ENCODE assay signal across 21 mouse cellular contexts in the genomic region with DNA sequence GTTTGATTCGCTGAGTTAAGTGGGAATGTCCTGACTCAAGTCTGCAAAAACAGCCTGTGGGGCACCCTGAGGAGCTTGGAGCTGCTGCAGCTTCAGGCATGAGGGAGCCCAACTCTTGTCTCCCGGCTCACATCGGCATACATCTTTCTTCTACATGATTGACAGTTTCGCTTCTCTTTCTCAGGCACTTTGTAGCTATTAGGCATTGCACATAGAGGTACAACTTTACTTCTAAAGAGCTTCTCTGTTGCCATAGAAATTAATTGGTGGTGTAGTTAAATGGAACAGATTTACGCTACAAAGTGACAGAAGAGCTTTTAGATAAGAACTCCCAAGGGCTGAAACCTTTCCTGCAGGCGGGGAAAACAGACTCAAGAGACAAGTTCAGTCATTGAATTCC. TPM values are rescaled to one million over a fixed set of nuclear protein-coding genes. Genes with fewer than 3 reads are reported as not detected.
DNase-seq lines count a peak whose midpoint lies in the region; ATAC-seq and TF ChIP-seq lines count a peak whose summit lies in the region.
"Had no signal": no experiment of that assay in that cellular context is flagged by ENCODE, and none has a peak within 500 bp of the region (broad histone marks: within the 10 kb centered on the region; RNA-seq: fewer than 3 reads in every experiment).

No protein-coding gene starts in this region.

- WGBS in embryonic facial prominence, embryonic 14.5 days = 60% methylated on average over 6 of the region's 6 CpGs
- 70% methylated on average over 6 of the region's 6 CpGs for WGBS in embryonic facial prominence, embryonic 10.5 days
- WGBS in forebrain, postnatal 0 days = 33% methylated on average over 6 of the region's 6 CpGs
- WGBS in forebrain, embryonic 11.5 days = 65% methylated on average over 6 of the region's 6 CpGs

- no peaks in the 10 kb centered on the region for H3K9me3 ChIP-seq in embryonic facial prominence, embryonic 14.5 days (ENCODE audit: control insufficient read depth, low read length)
- no peaks in the 10 kb centered on the region for H3K9me3 ChIP-seq in embryonic facial prominence, embryonic 10.5 days
- no peaks in the 10 kb centered on the region for H3K9me3 ChIP-seq in forebrain, postnatal 0 days (ENCODE audit: low read length)
- no peaks in the 10 kb centered on the region for H3K9me3 ChIP-seq in forebrain, embryonic 11.5 days (ENCODE audit: control insufficient read depth, low read length)
- H3K9me3 ChIP-seq: embryonic facial prominence, embryonic 12.5 days; heart, embryonic 12.5 days; hindbrain, embryonic 10.5 days; intestine, embryonic 15.5 days had no signal

- no peak for TF ChIP-seq CTCF in forebrain, postnatal 0 days (IDR thresholded peaks at IDR 0.05; ENCODE audit: low read depth)

- H3K27ac ChIP-seq in embryonic facial prominence, embryonic 14.5 days (replicated peaks; ENCODE audit: low read depth, low read length) = no peak overlapping the region
- H3K27ac ChIP-seq in embryonic facial prominence, embryonic 10.5 days (replicated peaks) = no peak overlapping the region
- H3K27ac ChIP-seq in forebrain, postnatal 0 days (ENCODE audit: low read depth, low read length) = no peak overlapping the region
- H3K27ac ChIP-seq in forebrain, embryonic 11.5 days (ENCODE audit: low read depth, low read length) = no peak overlapping the region
- H3K27ac ChIP-seq: embryonic facial prominence, embryonic 12.5 days; hindbrain, embryonic 10.5 days; hindbrain, embryonic 14.5 days; intestine, embryonic 15.5 days had no signal

- no peak overlapping the region for H3K9ac ChIP-seq in embryonic facial prominence, embryonic 14.5 days (ENCODE audit: low read depth, low read length)
- H3K9ac ChIP-seq in forebrain, postnatal 0 days = no peak overlapping the region
- H3K9ac ChIP-seq in forebrain, embryonic 11.5 days (ENCODE audit: low read length) = no peak overlapping the region
- H3K9ac ChIP-seq: embryonic facial prominence, embryonic 12.5 days; heart, embryonic 12.5 days; hindbrain, embryonic 14.5 days; intestine, embryonic 15.5 days had no signal

- H3K4me1 ChIP-seq in embryonic facial prominence, embryonic 14.5 days (ENCODE audit: control insufficient read depth, insufficient read depth, low read length) = no peaks in the 10 kb centered on the region
- H3K4me1 ChIP-seq in embryonic facial prominence, embryonic 10.5 days = peaks cover 12% of the 10 kb centered on the region
- no peaks in the 10 kb centered on the region for H3K4me1 ChIP-seq in forebrain, postnatal 0 days (ENCODE audit: insufficient read depth)
- H3K4me1 ChIP-seq in forebrain, embryonic 11.5 days (replicated peaks; ENCODE audit: control insufficient read depth, insufficient read depth, low read length) = no peaks in the 10 kb centered on the region
- H3K4me1 ChIP-seq: hindbrain, embryonic 10.5 days had no signal

- H3K4me2 ChIP-seq in embryonic facial prominence, embryonic 14.5 days (ENCODE audit: low read depth, low read length) = no peak overlapping the region
- no peak overlapping the region for H3K4me2 ChIP-seq in forebrain, postnatal 0 days (ENCODE audit: low read depth)
- H3K4me2 ChIP-seq in forebrain, embryonic 11.5 days (ENCODE audit: low read depth, low read length, severe bottlenecking) = no peak overlapping the region
- H3K4me2 ChIP-seq: embryonic facial prominence, embryonic 12.5 days; heart, embryonic 12.5 days; hindbrain, embryonic 14.5 days; intestine, embryonic 15.5 days had no signal

- no peak for DNase-seq in embryonic facial prominence, embryonic 14.5 days (ENCODE audit: low spot score)
- no peak for DNase-seq in embryonic facial prominence, embryonic 10.5 days (ENCODE audit: low spot score)
- DNase-seq in forebrain, postnatal 0 days = peak; percentile 43
- no peak for DNase-seq in forebrain, embryonic 11.5 days (ENCODE audit: low spot score)
- DNase-seq in brain, embryonic 18.5 days (ENCODE audit: low read depth, low spot score) = peak; percentile 26
- no peak for DNase-seq in lung, postnatal 14 days
- no peak for DNase-seq in frontal cortex, postnatal 14 days (ENCODE audit: low spot score in 2 of 2)
- DNase-seq: adrenal gland, postnatal 14 days; cerebellum, adult 11 months; cerebellum, adult 8-10 months; cerebellum, postnatal 14 days; embryo, embryonic 11 days; gastrocnemius, postnatal 14 days; kidney, adult 18-20 months had no signal

- H3K36me3 ChIP-seq in embryonic facial prominence, embryonic 14.5 days (ENCODE audit: control insufficient read depth, insufficient read depth, low read length) = peaks cover 19% of the 10 kb centered on the region
- H3K36me3 ChIP-seq in embryonic facial prominence, embryonic 10.5 days (replicated peaks) = peaks cover 15% of the 10 kb centered on the region; the same call in 1 of the 2 replicates
- H3K36me3 ChIP-seq in forebrain, postnatal 0 days (ENCODE audit: insufficient read depth) = peaks cover 6% of the 10 kb centered on the region; the same call in 1 of the 2 replicates
- no peaks in the 10 kb centered on the region for H3K36me3 ChIP-seq in forebrain, embryonic 11.5 days (ENCODE audit: control insufficient read depth, insufficient read depth, low read length)

- ATAC-seq in embryonic facial prominence, embryonic 14.5 days (ENCODE audit: low read depth) = 0 out of 2 replicates have a peak, but pooled peaks have one; percentile 15
- ATAC-seq in forebrain, postnatal 0 days = peak; percentile 89
- no peak for ATAC-seq in forebrain, embryonic 11.5 days (replicated peaks; ENCODE audit: low FRiP score)
- ATAC-seq: activated CD4-positive, CD25-positive, alpha-beta regulatory T cell, adult 4 months; intestine, embryonic 15.5 days; Patski had no signal

- H3K4me3 ChIP-seq in embryonic facial prominence, embryonic 14.5 days (ENCODE audit: low read depth, low read length) = no peak overlapping the region
- H3K4me3 ChIP-seq in embryonic facial prominence, embryonic 10.5 days = no peak overlapping the region
- no peak overlapping the region for H3K4me3 ChIP-seq in forebrain, postnatal 0 days (ENCODE audit: low read depth, low read length)
- no peak overlapping the region for H3K4me3 ChIP-seq in forebrain, embryonic 11.5 days (ENCODE audit: low read depth, low read length)
- H3K4me3 ChIP-seq: embryonic facial prominence, embryonic 12.5 days; heart, embryonic 12.5 days; hindbrain, embryonic 10.5 days; intestine, embryonic 15.5 days had no signal

- H3K27me3 ChIP-seq in embryonic facial prominence, embryonic 14.5 days (replicated peaks; ENCODE audit: control insufficient read depth, insufficient read depth, low read length) = no peaks in the 10 kb centered on the region
- no peaks in the 10 kb centered on the region for H3K27me3 ChIP-seq in embryonic facial prominence, embryonic 10.5 days (replicated peaks; ENCODE audit: low read depth, poor library complexity, severe bottlenecking)
- no peaks in the 10 kb centered on the region for H3K27me3 ChIP-seq in forebrain, postnatal 0 days (ENCODE audit: insufficient read depth, low read length)
- H3K27me3 ChIP-seq in forebrain, embryonic 11.5 days (ENCODE audit: control insufficient read depth, insufficient read depth, low read length) = no peaks in the 10 kb centered on the region
- H3K27me3 ChIP-seq: embryonic facial prominence, embryonic 12.5 days; heart, embryonic 12.5 days; intestine, embryonic 15.5 days; Patski had no signal

RNA-seq across cellular contexts. Expression of a gene that starts 50.2 kb away (rescaled TPM):
- 19.5 and 26.1 TPM in 2 replicates for polyA plus RNA-seq in embryonic facial prominence, embryonic 14.5 days (2014; fragmentation: Nextera tagmentation; extraction: Ambion mirVana)
- polyA plus RNA-seq in embryonic facial prominence, embryonic 10.5 days (2016; fragmentation: Nextera tagmentation; extraction: Ambion mirVana) = 20.4 and 24.0 TPM in 2 replicates
- total RNA-seq in forebrain, postnatal 0 days (2014; rRNA removed) = 17.1 and 22.6 TPM in 2 replicates
- 17.6 and 18.6 TPM in 2 replicates for polyA plus RNA-seq in forebrain, postnatal 0 days (2015; fragmentation: Nextera tagmentation; extraction: Ambion mirVana)
- polyA plus RNA-seq in forebrain, embryonic 11.5 days (2014; fragmentation: Nextera tagmentation; extraction: Ambion mirVana) = 21.6 and 25.0 TPM in 2 replicates

Comparison
In these comparisons a context has a peak if more than half of its experiments do, and no peak if none do; other contexts are left out.
1. DNase-seq: peak in forebrain, postnatal 0 days (single experiment) and brain, embryonic 18.5 days (single experiment); none in embryonic facial prominence, embryonic 14.5 days (single experiment), embryonic facial prominence, embryonic 10.5 days (single experiment), forebrain, embryonic 11.5 days (single experiment), lung, postnatal 14 days (single experiment) and frontal cortex, postnatal 14 days (0 of 2).